Mouse (Mus musculus) MEL (cell line): ENCODE data around the gene Tmem239. TPM values are rescaled to one million over a fixed set of nuclear protein-coding genes. Genes with fewer than 3 reads are reported as not detected.

Experiments used
- DNase-seq: peaks from one replicate; pipeline ENCODE4 v3.0.0; 2011; ENCODE audit warnings: low read depth, low spot score
- H3K27ac ChIP-seq: 2 replicates; pipeline ENCODE4 v1.5.1; 2012; ENCODE audit warnings: low read depth, mild to moderate bottlenecking, control low read depth, low read length, moderate library complexity; ENCODE audit not compliant: control insufficient read depth
- H3K27me3 ChIP-seq, 2 experiments: fragments of 150-350 bp in 1 of 2; sonication (generic) in 1 of 2; 2 replicates each; pipeline ENCODE4 v1.6.1; 2012; ENCODE audit warnings: low read length in 2 of 2, mild to moderate bottlenecking in 2 of 2, improper control_type of control experiment in 1 of 2, moderate library complexity in 1 of 2; ENCODE audit not compliant: insufficient read depth in 2 of 2, control insufficient read depth in 1 of 2
- H3K36me3 ChIP-seq, 2 experiments: 2 replicates each; pipeline ENCODE4 v1.6.1; 2012 to 2014; ENCODE audit warnings: low read length in 2 of 2, improper control_type of control experiment in 1 of 2, inconsistent platforms in 1 of 2, mild to moderate bottlenecking in 1 of 2; ENCODE audit not compliant: insufficient read depth in 2 of 2, control insufficient read depth in 1 of 2
- H3K4me1 ChIP-seq, 2 experiments: fragments of 150-350 bp in 1 of 2; sonication (generic) in 1 of 2; 2 replicates each; pipeline ENCODE4 v1.6.1; 2012; ENCODE audit warnings: low read length in 2 of 2, improper control_type of control experiment in 1 of 2, mild to moderate bottlenecking in 1 of 2; ENCODE audit not compliant: insufficient read depth in 2 of 2, control insufficient read depth in 1 of 2
- H3K4me3 ChIP-seq, 2 experiments: fragments of 150-350 bp in 1 of 2; sonication (generic) in 1 of 2; 2 replicates each; pipeline ENCODE4 v1.5.1; 2012; ENCODE audit warnings: low read depth in 2 of 2, low read length in 2 of 2, mild to moderate bottlenecking in 2 of 2, moderate library complexity in 2 of 2, control low read depth in 1 of 2, improper control_type of control experiment in 1 of 2; ENCODE audit not compliant: control insufficient read depth in 1 of 2, insufficient read depth in 1 of 2
- H3K79me2 ChIP-seq: 2 replicates; pipeline ENCODE4 v1.6.1; 2012; ENCODE audit warnings: mild to moderate bottlenecking, low read length, moderate library complexity; ENCODE audit not compliant: control insufficient read depth, poor library complexity, insufficient read depth
- H3K9ac ChIP-seq: 2 replicates; pipeline ENCODE4 v1.6.1; 2012; ENCODE audit warnings: low read depth, mild to moderate bottlenecking, control low read depth, low read length, moderate library complexity; ENCODE audit not compliant: control insufficient read depth, poor library complexity, severe bottlenecking
- H3K9me3 ChIP-seq: fragments of 150-350 bp; sonication (generic); replicated peaks from 2 replicates; pipeline ENCODE4 v1.6.1; 2012; ENCODE audit warnings: mild to moderate bottlenecking, low read length, improper control_type of control experiment, moderate library complexity; ENCODE audit not compliant: insufficient read depth
- BHLHE40 ChIP-seq: IDR thresholded peaks from 2 replicates; pipeline ENCODE4 v1.6.1; 2012; ENCODE audit warnings: low read depth, mild to moderate bottlenecking, inconsistent platforms, low read length, improper control_type of control experiment, borderline replicate concordance
- CTCF ChIP-seq, 3 experiments: IDR thresholded peaks in 2 of 3; conservative IDR thresholded peaks in 1 of 3; 2 replicates each; pipeline ENCODE4 v1.5.1; 2011 to 2012; ENCODE audit warnings: low read length in 3 of 3, low read depth in 2 of 3, mild to moderate bottlenecking in 2 of 3, improper control_type of control experiment in 1 of 3, inconsistent platforms in 1 of 3, mixed read lengths in 1 of 3, moderate library complexity in 1 of 3; ENCODE audit not compliant: control insufficient read depth in 1 of 3, insufficient read depth in 1 of 3, poor library complexity in 1 of 3, severe bottlenecking in 1 of 3
- ELF1 ChIP-seq: IDR thresholded peaks from 2 replicates; pipeline ENCODE4 v1.6.1; 2014; ENCODE audit warnings: low read depth, mild to moderate bottlenecking, inconsistent platforms, low read length, improper control_type of control experiment, moderate library complexity
- EP300 ChIP-seq, 2 experiments: IDR thresholded peaks; 2 replicates each; pipeline ENCODE4 v1.6.1; 2011; ENCODE audit warnings: improper control_type of control experiment in 2 of 2, low read length in 2 of 2, low read depth in 1 of 2, mild to moderate bottlenecking in 1 of 2
- ETS1 ChIP-seq: IDR thresholded peaks from 2 replicates; pipeline ENCODE4 v1.6.1; 2012; ENCODE audit warnings: low read depth, mild to moderate bottlenecking, inconsistent platforms, low read length, improper control_type of control experiment, moderate library complexity
- GATA1 ChIP-seq: IDR thresholded peaks from 2 replicates; pipeline ENCODE4 v1.6.1; 2011; ENCODE audit warnings: low read depth, low read length, improper control_type of control experiment
- JUND ChIP-seq: IDR thresholded peaks from 2 replicates; pipeline ENCODE4 v1.6.1; 2011; ENCODE audit warnings: low read depth, mild to moderate bottlenecking, improper control_type of control experiment, low read length
- KAT2A ChIP-seq: conservative IDR thresholded peaks from 2 replicates; pipeline ENCODE4 v1.6.1; 2012; ENCODE audit warnings: low read depth, low read length, improper control_type of control experiment, inconsistent platforms
- MAFK ChIP-seq: IDR thresholded peaks from 2 replicates; pipeline ENCODE4 v1.6.1; 2011; ENCODE audit warnings: low read depth, mild to moderate bottlenecking, low read length, improper control_type of control experiment, borderline replicate concordance
- MAZ ChIP-seq: IDR thresholded peaks from 2 replicates; pipeline ENCODE4 v1.6.1; 2012; ENCODE audit warnings: low read depth, mild to moderate bottlenecking, inconsistent platforms, low read length, improper control_type of control experiment
- MEF2A ChIP-seq: IDR thresholded peaks from 2 replicates; pipeline ENCODE4 v1.6.1; 2014; ENCODE audit warnings: low read depth, mild to moderate bottlenecking, inconsistent platforms, low read length, improper control_type of control experiment; ENCODE audit not compliant: poor library complexity, insufficient replicate concordance, severe bottlenecking; ENCODE audit errors: extremely low read depth
- MXI1 ChIP-seq: IDR thresholded peaks from 2 replicates; pipeline ENCODE4 v1.6.1; 2011; ENCODE audit warnings: mild to moderate bottlenecking, low read depth, low read length, improper control_type of control experiment
- MYB ChIP-seq: IDR thresholded peaks from 2 replicates; pipeline ENCODE4 v1.6.1; 2011; ENCODE audit warnings: mild to moderate bottlenecking, low read depth, low read length, improper control_type of control experiment
- MYC ChIP-seq: IDR thresholded peaks from 2 replicates; pipeline ENCODE4 v1.6.1; 2011; ENCODE audit warnings: low read depth, mild to moderate bottlenecking, low read length, improper control_type of control experiment, moderate library complexity
- NELFE ChIP-seq: IDR thresholded peaks from 2 replicates; pipeline ENCODE4 v1.6.1; 2011; ENCODE audit warnings: low read depth, low read length, improper control_type of control experiment
- NRF1 ChIP-seq: IDR thresholded peaks from 2 replicates; pipeline ENCODE4 v1.6.1; 2014; ENCODE audit warnings: low read depth, mild to moderate bottlenecking, inconsistent platforms, low read length, improper control_type of control experiment, moderate library complexity; ENCODE audit not compliant: poor library complexity, insufficient read depth, severe bottlenecking
- POLR2A ChIP-seq, 2 experiments: IDR thresholded peaks; 2 replicates each; pipeline ENCODE4 v1.6.1; 2011 to 2012; ENCODE audit warnings: low read length in 2 of 2, mild to moderate bottlenecking in 2 of 2, control low read depth in 1 of 2, improper control_type of control experiment in 1 of 2, low read depth in 1 of 2, moderate library complexity in 1 of 2; ENCODE audit not compliant: control insufficient read depth in 1 of 2, insufficient read depth in 1 of 2, poor library complexity in 1 of 2
- POLR2AphosphoS2 ChIP-seq: IDR thresholded peaks from 2 replicates; pipeline ENCODE4 v1.6.1; 2011; ENCODE audit warnings: low read length, improper control_type of control experiment
- POLR2AphosphoS5 ChIP-seq: IDR thresholded peaks from 2 replicates; pipeline ENCODE4 v1.6.1; 2012; ENCODE audit warnings: low read depth, borderline replicate concordance, mild to moderate bottlenecking, inconsistent platforms, low read length, moderate library complexity, mixed read lengths
- RAD21 ChIP-seq: IDR thresholded peaks from 2 replicates; pipeline ENCODE4 v1.6.1; 2011; ENCODE audit warnings: mild to moderate bottlenecking, low read depth, low read length, improper control_type of control experiment
- RCOR1 ChIP-seq: IDR thresholded peaks from 2 replicates; pipeline ENCODE4 v1.6.1; 2012; ENCODE audit warnings: low read depth, mild to moderate bottlenecking, inconsistent platforms, low read length, improper control_type of control experiment
- SIN3A ChIP-seq: IDR thresholded peaks from 2 replicates; pipeline ENCODE4 v1.6.1; 2012; ENCODE audit warnings: low read length, improper control_type of control experiment, inconsistent platforms
- SMC3 ChIP-seq: IDR thresholded peaks from 2 replicates; pipeline ENCODE4 v1.6.1; 2011; ENCODE audit warnings: low read depth, low read length, improper control_type of control experiment
- TAL1 ChIP-seq: IDR thresholded peaks from 2 replicates; pipeline ENCODE4 v1.6.1; 2012; ENCODE audit warnings: mild to moderate bottlenecking, inconsistent platforms, low read length, moderate library complexity, mixed read lengths
- TBP ChIP-seq: IDR thresholded peaks from 2 replicates; pipeline ENCODE4 v1.8.0; 2011; ENCODE audit warnings: low read depth, low read length, improper control_type of control experiment
- UBTF ChIP-seq: IDR thresholded peaks from 2 replicates; pipeline ENCODE4 v1.6.1; 2012; ENCODE audit warnings: low read depth, mild to moderate bottlenecking, inconsistent platforms, low read length, improper control_type of control experiment, moderate library complexity, borderline replicate concordance; ENCODE audit not compliant: insufficient read depth
- USF1 ChIP-seq: IDR thresholded peaks from 2 replicates; pipeline ENCODE4 v1.6.1; 2014; ENCODE audit warnings: low read depth, mild to moderate bottlenecking, inconsistent platforms, low read length, improper control_type of control experiment, moderate library complexity
- polyA plus RNA-seq, 2 experiments: library from polyadenylated mRNA; stranded (reverse) in 1 of 2; unstranded in 1 of 2; fragments of >175 nt in 1 of 2; fragments of >200 nt in 1 of 2; gene quantifications; 2 replicates each; pipeline versions ENCODE4 v1.2.1 to v1.2.4; 2012; ENCODE audit warnings: low replicate concordance in 2 of 2, low read depth in 1 of 2; ENCODE audit not compliant: insufficient read length in 2 of 2, insufficient read depth in 1 of 2, missing spikeins in 1 of 2
- total RNA-seq: library from RNA; depleted of rRNA; stranded (reverse); fragments of 300-350 nt; gene quantifications from 2 replicates; pipeline ENCODE4 v1.2.3, GENCODE M21; 2012

The Tmem239 gene
- total and polyA plus RNA-seq, 3 experiments: 0.11 TPM; not detected in 2

DNA sequence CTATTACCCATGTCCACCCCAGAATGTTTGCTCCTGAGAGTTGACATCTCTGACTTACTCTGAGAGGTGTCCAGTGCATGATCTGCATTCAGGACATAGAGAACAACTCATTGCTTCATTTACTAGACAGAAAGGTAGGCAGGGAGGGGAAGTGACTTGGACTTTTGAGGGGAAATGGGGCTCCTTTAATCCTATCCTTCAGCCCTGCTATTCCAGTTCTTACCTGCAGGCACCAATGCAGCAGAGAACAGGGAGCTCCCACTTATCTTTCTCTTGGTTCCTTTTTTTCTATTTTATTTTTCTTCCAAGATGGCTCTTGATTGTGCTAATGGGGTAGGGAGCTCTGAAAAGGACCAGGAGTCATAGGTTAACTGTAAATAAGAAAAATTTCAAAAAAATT, 42.2 kb downstream of the Tmem239 start (continued):
- TF ChIP-seq MYC (no peak), MXI1 (no peak)

DNA sequence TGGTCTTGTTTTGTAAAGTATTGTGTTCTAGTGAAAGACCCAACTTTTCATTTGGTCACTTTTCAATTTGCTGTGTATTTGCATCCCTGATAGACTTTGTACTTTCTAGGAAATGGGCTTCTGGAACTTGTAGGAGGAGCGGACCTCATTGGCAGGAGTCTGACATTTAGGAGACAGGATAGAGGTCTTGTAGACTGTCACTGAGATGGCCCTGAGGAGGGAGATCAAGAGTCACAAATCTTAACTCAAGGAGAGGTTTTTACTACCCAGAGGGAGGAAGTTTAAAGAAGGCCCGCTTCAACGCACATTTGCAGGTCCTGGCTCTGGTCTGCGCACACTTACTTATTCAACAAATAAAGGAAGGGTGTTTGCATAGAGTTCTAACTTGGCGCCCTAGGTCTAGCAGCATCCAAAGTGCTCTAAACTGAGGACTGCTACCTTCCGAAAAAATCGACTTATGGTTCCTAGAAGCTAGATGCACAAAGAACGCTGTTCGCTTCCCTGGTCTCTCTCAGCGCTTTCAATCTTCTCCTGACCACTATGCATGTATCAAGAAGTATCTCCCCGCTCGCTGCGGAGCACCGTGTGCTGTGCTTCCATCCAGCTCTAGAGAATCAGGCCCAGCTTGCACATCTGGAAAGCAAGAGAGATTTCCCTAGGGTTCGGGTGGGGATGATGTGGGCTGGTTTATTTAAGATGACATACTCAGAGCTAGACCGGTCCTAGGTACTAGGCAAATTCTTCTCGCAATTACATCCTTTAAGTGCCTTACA, 42.9 kb downstream of the Tmem239 start:
- no peak overlapping the region for H3K27ac ChIP-seq
- peak overlapping the region; percentile 93 for H3K9ac ChIP-seq
- peak overlapping the region; percentile 87 to 97 for H3K4me3 ChIP-seq
- TF ChIP-seq TAL1 (no peak), SIN3A (peak; percentile 40; the same call in 1 of the 2 replicates)
- peaks cover 0 to 33% of the 10 kb centered on the region in 2 experiments; a peak in 2 of 4 replicates for H3K36me3 ChIP-seq
- no peaks in the 10 kb centered on the region for H3K9me3 ChIP-seq
- H3K79me2 ChIP-seq: peaks cover 24% of the 10 kb centered on the region
- H3K27me3 ChIP-seq: no peaks in the 10 kb centered on the region
- peak; percentile 36 for DNase-seq
- peaks cover 11 to 24% of the 10 kb centered on the region in 2 experiments for H3K4me1 ChIP-seq

DNA sequence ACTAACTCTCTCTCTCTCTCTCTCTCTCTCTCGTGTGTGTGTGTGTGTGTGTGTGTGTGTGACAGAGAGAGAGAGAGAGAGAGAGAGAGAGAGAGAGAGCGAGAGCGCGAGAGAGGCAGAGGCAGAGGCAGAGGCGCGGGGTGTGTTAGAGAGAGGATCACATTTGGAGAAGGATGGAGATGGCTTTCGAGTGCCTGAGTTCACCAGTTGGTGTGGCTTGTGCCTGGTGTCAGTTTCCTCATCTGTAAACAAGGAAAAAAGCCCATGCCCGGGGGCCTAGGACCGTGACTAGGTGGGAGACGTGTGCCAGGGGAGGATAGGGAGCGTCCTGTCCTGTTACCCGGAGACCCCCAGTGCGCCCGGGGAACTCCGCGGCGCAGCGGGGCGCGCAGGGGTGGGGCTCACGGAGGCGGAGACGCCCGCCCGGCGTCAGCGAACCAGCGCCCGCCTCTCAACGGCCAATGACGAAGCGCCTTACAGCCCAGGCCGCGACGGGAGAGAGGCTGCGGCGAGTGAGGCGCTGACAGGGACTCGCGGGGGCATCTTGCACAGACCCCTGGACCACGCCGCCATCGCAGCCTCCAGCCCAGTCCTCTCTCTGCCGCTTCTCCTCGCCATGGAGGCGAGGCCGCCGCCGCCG, 43.6 kb downstream of the Tmem239 start, which contains the start of gene Ptpra:
TSS of gene Ptpra (plus strand) at position 485 of the 640 bp plus-strand sequence.
- Histone ChIP-seq H3K27ac (peak within 1 kb of the TSS; percentile 65), H3K27me3 (no peaks in the 10 kb centered on the region), H3K9me3 (no peaks in the 10 kb centered on the region), H3K4me1 (peaks cover 17 to 31% of the 10 kb centered on the region in 2 experiments), H3K79me2 (peaks cover 31% of the 10 kb centered on the region), H3K9ac (peak within 1 kb of the TSS; percentile 93), H3K4me3 (peak within 1 kb of the TSS; percentile 87 to 97), H3K36me3 (peaks cover 0 to 40% of the 10 kb centered on the region in 2 experiments; a peak in 2 of 4 replicates)
- DNase-seq: peak; percentile 91
- TF ChIP-seq BHLHE40 (no peak), CTCF (IDR thresholded peaks at IDR 0.05 in 2 of 3, conservative IDR thresholded peaks at IDR 0.05 in 1 of 3; ENCODE audit: control insufficient read depth in 1 of 3, insufficient read depth in 1 of 3, low read depth in 2 of 3, low read length in 3 of 3, poor library complexity in 1 of 3, severe bottlenecking in 1 of 3) (no peak), MYB (no peak), ELF1 (0 out of 2 replicates have a peak, but pooled peaks have one; percentile 9), EP300 (IDR thresholded peaks at IDR 0.05; ENCODE audit: low read depth in 1 of 2, low read length in 2 of 2) (no peak; a peak in 1 of 4 replicates), JUND (peak; percentile 20; the same call in 1 of the 2 replicates), RCOR1 (no peak), RAD21 (no peak), SMC3 (no peak), POLR2AphosphoS5 (no peak), MAFK (no peak), KAT2A (no peak; the same call in 1 of the 2 replicates), MAZ (peak; percentile 44; the same call in 1 of the 2 replicates), NELFE (peak; percentile 88), UBTF (no peak), POLR2A (IDR thresholded peaks at IDR 0.05; ENCODE audit: control insufficient read depth in 1 of 2, insufficient read depth in 1 of 2, low read depth in 1 of 2, low read length in 2 of 2, poor library complexity in 1 of 2) (peak; percentile 81 to 93), TBP (no peak), ETS1 (no peak; the same call in 1 of the 2 replicates), NRF1 (peak; percentile 68), POLR2AphosphoS2 (peak; percentile 82), GATA1 (no peak), MEF2A (no peak), USF1 (0 out of 2 replicates have a peak, but pooled peaks have one; percentile 13)
